Mouse (Mus musculus) adrenal gland, postnatal 4 days (tissue): Measurements from ENCODE around the gene Dcaf10. TPM values are rescaled to one million over a fixed set of nuclear protein-coding genes. Genes with fewer than 3 reads are reported as not detected.
"Not testable (repeated sequence)": the region's sequence is repeated elsewhere in the genome, so short reads cannot be mapped to it uniquely, and the experiment has no call there.

Source experiments
- DNase-seq, 2 experiments: peaks; one replicate each; pipeline ENCODE4 v3.0.0; 2021 to 2022; ENCODE audit warnings: low spot score in 2 of 2, mixed read lengths in 2 of 2
- total RNA-seq, 2 experiments: library from RNA; stranded (reverse); gene quantifications; 2 replicates each; pipeline ENCODE4 v1.2.3; 2021

Gene Dcaf10
- total RNA-seq, 2 experiments from 2014 or later = 30.2 to 35.2 TPM

DNA sequence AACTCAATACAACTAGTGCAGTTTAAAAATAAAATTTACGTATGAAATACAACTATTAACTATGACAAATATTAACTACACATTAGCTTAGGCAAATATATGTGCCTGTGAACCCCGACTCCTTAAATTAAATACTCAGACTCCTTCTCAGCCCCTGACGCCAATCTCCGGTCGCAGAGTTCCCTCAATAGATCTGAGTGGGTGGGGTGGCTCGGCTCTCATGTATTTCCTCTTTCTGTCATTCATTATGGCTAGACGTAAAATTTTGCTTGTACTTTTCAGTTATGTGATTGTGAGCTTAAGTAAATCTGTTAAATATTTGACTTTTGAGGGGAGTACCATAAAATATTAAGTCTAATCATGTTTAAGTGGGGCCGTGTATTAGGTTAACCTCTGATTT, 51.1 kb downstream of the Dcaf10 start:
- DNase-seq = no peak

DNA sequence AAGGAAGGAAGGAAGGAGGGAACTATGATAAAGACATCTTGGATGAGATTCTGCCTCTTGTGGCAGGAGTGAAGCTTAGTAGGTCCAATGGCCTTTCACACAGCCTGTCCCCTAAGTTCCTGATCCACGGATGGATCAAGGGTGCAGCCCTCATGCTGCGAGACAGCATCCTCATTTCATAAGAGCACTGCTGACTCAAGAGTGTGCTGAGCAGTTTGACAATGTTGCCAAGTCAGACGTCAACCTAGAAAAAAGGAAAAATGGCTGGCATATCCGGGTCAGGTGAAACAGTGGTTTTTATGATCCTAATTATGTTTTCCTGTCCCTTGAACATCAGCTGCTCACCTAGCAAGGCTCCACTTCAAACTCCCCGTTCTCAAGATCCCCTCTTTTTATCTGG, 51.8 kb downstream of the Dcaf10 start:
- no peak for DNase-seq

GRCm38 (mm10) chr4:45396211-45396610, 54.3 kb downstream of the Dcaf10 start:
- DNase-seq = not testable (repeated sequence)

- not testable (repeated sequence) for DNase-seq
Observed at GRCm38 (mm10) chr4:45398315-45398714, 56.4 kb downstream of the Dcaf10 start.

DNA sequence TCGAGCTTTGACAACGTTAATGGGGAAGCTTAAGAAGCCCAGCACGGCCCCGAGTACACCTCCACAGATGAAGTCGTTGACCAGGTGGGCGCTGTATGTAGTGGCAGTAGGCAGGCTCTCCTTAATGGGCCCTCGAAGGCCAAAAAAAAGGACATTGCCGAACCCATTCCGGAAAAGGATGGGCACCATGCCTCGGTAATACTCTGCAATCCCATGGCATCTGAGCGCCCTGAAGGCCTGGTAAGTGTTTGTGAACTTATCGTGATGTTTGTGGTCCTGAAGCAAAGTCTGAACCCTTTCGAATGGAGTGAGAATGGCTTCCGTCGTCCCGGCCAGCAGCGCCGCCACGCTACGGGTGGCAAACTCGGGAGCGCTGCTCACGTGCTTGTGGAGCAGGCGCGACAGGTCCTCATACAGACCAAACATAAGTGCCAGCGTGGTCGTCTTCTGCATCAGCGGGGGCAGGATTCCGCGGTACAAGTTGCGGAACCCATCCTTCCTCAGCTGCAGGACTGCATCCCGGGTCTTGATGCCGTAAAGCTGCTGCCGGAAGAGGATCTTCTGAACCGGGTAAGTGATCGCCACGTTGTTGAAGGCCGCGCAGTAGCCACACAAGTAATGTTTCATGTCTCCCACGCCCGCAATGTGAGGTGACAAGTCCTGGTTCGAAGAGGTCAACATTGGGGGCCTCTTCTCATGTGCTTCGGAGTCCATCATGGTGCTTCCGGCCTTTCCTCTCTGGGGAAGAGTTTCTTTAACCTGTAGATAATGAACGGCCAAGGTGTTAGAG, 57.7 kb downstream of the Dcaf10 start:
- no peak for DNase-seq

GRCm38 (mm10) chr4:45402281-45402680, 60.4 kb downstream of the Dcaf10 start:
- no peak for DNase-seq

DNA sequence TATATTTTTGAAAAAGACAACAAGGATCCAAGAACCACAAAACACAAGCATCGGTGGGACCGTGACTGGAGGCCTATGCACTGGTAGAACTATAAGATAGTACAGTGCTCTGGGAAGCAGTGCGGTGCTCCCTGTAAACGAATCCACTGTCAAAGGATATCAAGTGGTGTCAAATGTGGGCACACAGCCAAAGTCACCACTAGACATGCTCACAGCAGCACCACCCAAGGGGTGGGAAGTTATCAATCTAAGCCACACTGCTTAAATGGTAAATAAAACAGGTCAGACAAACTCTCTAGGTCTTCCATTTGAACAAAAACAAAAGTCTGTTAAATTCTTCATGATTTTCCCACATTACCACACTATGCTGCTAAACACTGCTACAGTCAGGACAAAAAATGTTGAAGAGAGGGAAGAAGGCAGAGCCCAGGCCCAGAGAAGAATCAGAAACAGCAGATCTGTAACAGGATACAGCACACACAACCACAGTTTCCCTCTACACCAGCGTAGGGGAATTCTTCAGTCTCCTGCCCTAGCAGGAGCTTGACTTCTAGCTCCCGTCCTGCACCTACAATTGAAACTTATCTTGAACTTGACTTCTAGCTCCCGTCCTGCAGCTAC, 61.1 kb downstream of the Dcaf10 start:
- no peak for DNase-seq

DNA sequence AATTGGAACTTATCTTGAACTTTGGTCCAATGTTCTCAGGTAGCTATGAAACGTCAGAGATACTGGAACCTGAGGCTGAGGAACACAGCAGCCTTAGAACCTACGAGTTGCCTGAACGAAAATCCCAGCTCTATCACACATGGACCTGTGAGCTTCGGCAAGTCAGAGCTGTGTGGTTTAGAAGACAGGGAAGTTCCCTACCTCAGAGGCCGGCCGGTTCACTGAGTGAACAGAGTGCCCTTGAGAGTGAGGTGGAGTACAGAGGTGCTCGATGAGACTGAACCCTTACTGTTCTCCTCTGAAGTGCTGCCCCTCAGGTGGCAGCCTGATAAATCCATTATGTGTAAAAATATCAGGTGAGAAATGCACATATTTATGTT, 61.6 kb downstream of the Dcaf10 start:
- no peak for DNase-seq

DNA sequence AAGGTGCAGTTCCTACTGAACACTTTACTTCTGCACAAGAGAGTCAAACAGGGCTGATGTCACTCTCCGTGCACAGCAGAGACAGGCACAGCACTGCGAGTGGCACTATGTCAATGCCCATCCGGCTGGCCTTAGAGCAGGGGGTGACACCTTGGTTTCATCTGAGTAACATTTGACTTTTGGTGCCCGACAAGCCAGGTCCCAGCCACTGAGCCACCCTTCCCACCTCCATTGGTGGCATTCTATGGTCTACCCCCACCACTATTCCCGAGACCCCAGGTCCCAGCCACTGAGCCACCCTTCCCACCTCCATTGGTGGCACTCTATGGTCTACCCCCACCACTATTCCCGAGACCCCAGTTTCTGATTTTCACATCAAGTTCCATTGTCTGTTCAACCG, 62.2 kb downstream of the Dcaf10 start:
- DNase-seq = no peak

GRCm38 (mm10) chr4:45405315-45405714, 63.4 kb downstream of the Dcaf10 start:
- no peak for DNase-seq

DNA sequence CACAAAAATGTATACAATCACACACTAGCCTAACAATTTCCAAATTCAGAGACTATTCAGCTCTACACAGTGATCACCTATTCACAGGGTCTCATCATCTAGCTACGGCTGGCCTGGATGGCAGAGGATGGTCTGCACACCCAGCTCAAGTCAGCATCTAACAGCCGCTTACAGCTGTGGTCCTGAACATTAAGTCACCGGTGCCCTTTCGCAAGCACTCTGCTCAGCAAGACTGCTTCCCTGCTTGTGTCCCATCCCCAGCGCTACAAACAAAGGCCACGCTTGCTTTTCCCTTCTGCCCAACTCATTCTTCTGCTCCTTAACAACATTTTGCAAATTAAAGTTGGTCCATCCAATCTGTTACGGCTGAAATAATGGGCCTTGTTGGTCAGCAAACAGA, 64.5 kb downstream of the Dcaf10 start:
- DNase-seq = no peak

DNA sequence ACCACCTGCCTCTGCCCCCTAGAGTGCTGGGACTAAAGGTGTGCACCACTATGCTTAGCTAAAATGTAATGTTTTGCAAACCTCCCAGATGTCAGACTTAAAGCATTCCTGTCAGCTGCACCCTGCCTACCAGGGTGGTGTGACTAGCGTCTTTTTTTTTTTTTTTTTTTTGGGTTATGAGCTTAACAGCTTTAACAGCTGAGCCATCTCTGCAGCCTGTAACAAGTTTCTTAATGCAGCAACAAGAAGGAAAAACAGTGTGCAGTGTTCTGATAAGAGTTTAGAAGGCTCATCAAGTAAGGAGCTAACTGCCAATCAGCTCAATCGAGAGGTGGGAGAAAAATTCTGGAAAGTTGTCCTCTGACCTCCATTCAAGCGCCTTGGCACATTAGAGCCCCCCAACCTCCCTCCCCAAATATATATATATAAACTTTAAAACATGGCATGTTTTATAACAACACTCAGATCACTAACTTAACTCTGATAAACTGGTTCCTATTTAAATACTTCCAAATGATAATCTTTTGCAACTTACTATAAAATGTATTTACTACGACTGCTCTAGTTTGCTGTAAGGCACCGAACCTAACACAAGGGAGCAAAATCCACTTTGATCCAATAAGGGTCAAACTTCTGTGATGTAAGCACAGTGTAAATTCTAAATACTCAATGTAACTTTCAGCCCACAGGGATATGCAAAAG, 65.3 kb downstream of the Dcaf10 start:
- no peak for DNase-seq

DNA sequence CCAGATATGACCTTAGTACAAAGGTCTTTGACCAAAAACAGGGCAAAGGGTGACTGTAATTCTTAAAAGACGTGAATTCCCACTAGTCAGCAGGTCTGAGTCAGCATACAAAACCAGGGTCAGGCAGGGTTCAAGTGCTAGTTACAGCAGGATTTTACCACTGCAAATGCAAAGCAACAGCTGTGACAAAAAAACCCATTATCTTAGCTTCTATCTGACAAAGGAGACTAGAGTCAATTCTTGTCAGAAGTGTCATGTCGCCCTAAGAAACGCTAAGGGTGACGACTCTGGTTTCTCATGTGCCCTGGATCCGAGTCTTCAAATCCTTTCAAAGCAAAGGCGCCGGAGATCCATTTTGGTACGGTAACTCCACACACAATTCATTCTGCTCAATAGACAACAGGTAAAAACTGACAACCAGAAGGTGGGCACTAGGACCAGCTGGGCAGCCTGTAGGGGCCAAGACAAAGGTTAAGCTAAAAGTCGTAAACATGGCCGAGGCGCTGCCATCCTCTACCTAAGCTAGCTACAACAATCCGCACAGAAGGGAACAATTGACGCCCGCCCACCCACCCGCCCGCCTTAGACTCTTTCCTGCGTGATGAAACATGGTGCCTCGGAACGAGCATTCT, 65.9 kb downstream of the Dcaf10 start:
- no peak for DNase-seq

- peak; percentile 70 to 71 for DNase-seq
Observed at GRCm38 (mm10) chr4:45408427-45409132, 66.7 kb downstream of the Dcaf10 start, which contains the start of gene Slc25a51. Gene Slc25a51 (minus strand): TSS chr4:45408766.

GRCm38 (mm10) chr4:45409270-45409669, 67.4 kb downstream of the Dcaf10 start:
- DNase-seq = no peak

DNA sequence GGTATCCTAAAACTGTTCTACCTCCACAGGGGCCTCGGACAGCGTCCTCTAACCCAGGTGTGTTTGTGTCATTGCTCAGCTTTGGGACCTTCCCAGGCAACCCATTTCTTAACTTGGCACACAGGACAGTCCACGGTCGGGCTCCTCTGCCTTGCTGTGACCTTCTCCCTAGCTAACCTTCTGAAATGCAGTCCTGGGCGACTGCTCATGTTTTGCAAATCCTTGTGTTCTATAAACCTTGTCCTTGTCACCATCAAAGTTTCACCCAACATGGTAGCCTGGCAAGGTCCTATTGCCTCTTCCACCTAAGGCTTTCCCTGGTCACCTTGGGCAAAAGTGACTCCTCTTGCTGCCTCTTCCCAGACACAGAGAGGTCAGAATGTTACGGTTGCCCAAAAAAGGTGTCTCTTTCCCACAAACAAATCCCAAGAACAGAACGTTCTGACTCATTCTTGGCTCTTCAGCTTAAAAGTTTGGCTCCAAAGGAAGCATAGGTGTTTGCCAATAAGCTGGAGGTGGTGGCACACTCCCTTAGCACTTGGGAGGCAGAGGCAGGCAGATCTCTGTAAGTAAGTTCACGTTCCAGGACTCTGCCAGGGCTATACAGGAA, 69.4 kb downstream of the Dcaf10 start:
- DNase-seq = no peak

GRCm38 (mm10) chr4:45412433-45413192, 70.7 kb downstream of the Dcaf10 start:
- DNase-seq = no peak

DNA sequence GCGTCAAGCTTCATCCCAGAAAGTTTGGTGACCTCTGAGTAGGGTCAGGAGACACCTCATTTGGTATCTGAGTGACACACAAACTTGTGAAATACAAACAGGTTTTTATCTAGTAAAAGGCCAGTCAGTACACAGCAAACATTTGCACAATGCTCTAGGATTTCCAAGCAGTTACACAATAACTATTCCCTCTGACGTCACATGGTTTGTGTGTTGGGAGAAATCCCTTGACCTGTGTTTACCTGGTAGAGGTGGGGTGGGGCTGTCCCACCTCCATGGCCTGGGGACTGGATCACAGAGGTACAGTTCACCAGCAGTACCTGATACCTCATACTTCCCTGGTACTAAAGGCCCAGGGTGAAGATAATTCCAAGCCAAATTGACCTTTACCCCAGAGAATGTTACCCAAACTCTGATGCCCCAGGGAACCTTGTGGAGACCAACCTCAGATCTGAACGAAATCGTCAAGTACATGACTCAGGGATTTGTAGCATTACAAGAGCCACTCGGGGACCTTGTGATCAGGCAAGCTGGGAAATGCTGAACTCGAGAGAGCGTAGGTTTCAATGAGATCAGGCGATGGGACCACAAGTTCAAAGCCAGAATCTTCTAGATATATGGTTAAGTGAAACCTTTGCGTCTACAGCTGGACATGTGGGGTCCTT, 71.9 kb downstream of the Dcaf10 start:
- no peak for DNase-seq

GRCm38 (mm10) chr4:45416314-45416713, 74.4 kb downstream of the Dcaf10 start:
- DNase-seq = no peak
